Mouse (Mus musculus) mouse embryonic stem cell (cell line): ENCODE data around the gene Hist2h3c2.
"Not testable (repeated sequence)": the region's sequence is repeated elsewhere in the genome, so short reads cannot be mapped to it uniquely, and the experiment has no call there.

ENCODE experiments used
- in situ Hi-C, 2 experiments: fragments of 300-500 bp; cut with MboI; formaldehyde crosslinking; loops; 1 replicate in 1 of 2; 3 replicates in 1 of 2; pipeline ENCODE4 v1.14.3; 2019 to 2020; ENCODE audit warnings: low sequenced_read_pairs in 2 of 2, low pct_unique_long_range_greater_than_20kb in 1 of 2, mixed read lengths in 1 of 2; ENCODE audit not compliant: unreplicated experiment in 1 of 2

Gene Hist2h3c2

GRCm38 (mm10) chr3:96219661-96220130 is 19.2 kb downstream of the Hist2h3c2 start, which contains the start of the genes Bola1 and Hist2h2ab:
Bola1 (minus strand) TSS chr3:96219709.
Hist2h2ab (plus strand) TSS chr3:96219865.
- in situ Hi-C loops = no loop called here

DNA sequence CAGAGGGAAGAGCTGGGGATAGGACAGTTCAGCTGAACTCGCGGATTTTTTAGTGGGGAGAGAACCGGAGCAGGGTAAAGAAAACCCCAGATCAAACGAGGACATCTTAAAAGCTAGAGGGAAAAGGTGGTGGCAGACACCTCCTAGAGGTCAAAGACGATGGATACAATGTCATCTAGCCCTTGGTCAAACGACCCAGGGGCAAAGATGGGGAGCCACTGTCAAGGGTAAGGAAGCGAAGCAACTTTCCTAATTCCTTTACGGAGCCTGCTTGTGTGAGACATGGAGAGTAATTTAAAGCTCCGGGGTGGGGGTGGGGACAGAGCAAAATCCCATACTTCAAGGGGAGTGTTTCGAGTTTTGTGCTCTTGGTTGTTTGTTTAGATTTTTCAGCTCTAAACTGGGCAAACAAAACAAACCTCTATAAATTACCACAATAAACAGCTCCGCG is 19.7 kb downstream of the Hist2h3c2 start:
- in situ Hi-C loops = no loop called here

DNA sequence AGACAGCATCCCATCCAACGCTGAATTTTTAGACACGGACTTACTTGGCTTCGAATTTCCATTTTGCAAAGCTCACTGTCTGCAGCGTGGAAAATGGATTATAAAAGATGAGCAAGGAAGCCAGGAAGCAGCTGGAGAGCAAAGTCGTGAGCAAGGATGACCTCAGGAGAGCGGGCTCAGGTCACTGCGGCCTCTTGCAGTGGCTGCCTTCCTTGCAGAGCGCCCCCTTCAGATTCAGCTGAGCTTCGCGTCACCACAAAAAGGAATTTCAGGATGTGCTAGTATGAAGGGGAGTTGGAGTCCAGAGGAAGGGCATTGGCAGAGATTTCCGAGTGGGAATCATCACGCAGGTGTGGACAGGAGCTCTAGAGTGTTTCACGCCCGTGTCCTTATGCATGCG is 29.7 kb downstream of the Hist2h3c2 start:
- in situ Hi-C loops = no loop called here

GRCm38 (mm10) chr3:96207819-96208218 is 31.1 kb downstream of the Hist2h3c2 start:
- in situ Hi-C loops = no loop called here

- in situ Hi-C loops = no loop called here
These were observed 39.2 kb downstream of the Hist2h3c2 start for GRCm38 (mm10) chr3:96199731-96200130.

GRCm38 (mm10) chr3:96198601-96199251 is 40.2 kb downstream of the Hist2h3c2 start:
- in situ Hi-C loops = not testable (repeated sequence)

DNA sequence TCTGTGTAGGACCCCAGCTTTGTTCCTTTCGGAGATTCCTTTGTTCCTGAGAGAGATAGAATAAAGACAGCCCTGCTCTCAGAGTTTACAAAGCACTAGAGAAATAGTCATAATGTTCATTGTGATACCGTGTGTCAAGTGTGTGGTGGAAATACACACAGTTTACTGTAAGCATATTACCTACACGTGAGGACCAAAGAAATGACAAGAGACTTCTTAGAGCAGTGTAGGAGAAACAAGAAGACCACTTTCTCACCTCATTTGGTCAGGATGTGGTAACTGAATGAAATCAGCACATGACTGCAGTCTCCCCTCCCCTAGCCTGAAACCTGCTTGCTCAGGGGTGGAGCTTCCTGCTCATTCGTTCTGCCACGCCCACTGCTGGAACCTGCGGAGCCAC is 40.7 kb downstream of the Hist2h3c2 start:
- in situ Hi-C loops = no loop called here

DNA sequence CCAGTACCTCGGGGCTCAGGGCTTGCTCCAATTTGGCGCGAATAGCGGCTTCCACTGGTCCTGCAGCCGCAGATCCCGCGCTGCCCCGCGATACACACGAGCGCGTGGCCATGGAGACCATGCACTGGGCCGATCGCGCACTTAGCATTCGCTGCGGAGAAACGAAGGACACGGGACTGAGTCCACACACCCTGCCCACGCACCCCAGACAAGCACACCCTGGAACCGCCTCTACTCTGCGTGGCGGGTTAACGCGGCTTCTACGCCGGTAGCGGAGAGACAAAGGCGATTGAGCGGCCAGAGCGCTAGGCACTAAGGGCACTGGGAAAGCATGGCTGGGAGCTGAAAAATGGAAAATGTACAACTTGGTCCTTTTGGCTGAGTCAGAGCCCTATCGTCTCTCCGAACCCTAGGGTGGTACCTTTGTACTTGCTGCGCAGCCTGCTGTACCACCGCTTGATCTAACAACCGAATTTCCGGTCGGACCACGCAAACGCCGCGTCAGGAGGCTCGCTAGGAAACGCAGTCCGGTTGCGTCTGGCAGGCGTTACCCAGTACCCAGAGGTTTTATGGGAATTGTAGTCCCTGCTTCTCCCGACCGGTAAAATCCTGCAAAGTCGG is 41.7 kb downstream of the Hist2h3c2 start:
- in situ Hi-C loops = no loop called here

DNA sequence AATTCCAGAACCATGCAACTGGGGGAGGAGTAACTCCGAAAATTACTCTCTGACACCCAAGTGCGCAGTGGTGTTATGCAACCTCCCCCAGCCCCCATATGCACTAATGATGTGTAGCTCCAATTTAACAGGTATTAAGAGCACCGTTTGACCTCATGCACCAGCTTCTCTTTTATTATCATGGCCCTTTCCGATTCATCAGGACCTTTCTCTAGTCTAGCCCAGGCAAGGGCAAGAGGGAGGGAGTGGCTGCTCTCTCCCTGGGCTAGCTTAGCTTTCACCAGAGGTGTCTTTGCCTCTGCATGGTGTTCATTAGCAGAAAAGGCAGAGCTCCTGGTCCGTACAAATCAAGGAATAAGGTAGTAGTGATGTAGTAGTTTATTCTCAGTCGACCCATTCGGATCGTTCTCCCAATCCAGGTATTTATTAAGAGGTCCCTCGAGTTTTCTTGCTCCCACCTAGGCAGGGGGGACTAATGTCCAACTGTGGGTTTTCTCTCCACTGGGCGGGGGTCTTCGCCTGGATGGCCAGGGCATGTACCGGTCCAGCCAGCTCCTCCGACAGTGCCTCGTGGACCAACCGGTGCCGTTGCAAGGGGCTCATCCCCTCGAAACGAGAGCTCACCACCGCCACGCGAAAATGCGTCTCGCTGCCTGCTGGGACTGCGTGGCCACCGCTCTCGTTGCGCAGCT is 42.3 kb downstream of the Hist2h3c2 start:
- in situ Hi-C loops = no loop called here

GRCm38 (mm10) chr3:96195616-96196313 is 43.2 kb downstream of the Hist2h3c2 start:
- in situ Hi-C loops = no loop called here

- in situ Hi-C loops = no loop called here
These were observed 44.0 kb downstream of the Hist2h3c2 start for GRCm38 (mm10) chr3:96194966-96195365.

DNA sequence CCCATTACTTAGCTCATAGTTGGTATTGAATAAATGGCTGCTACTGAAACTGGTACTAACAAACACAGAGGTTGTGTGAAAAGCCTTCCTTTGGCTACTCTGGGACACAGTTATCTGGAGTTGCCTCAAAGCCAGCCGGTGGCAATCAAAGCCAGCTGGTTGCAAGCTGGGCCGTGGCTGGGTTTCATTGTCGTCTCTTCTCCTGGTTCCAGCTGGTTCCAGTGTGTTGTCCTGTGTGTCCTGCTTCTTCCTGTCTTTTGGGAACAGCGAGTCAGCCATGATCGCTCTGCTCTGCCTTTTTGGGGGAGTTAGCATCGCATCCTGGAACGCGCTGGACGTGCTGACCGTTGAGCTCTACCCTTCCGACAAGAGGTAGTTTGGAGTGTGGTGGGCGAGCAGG is 46.0 kb downstream of the Hist2h3c2 start:
- in situ Hi-C loops = no loop called here
